25 mouse cellular contexts compared by ENCODE assay signal in genomic region chr2:56459430-56459829, GRCm38 (mm10).
DNase-seq lines count a peak whose midpoint lies in the region; ATAC-seq lines count a peak whose summit lies in the region.
"Had no signal": no experiment of that assay in that cellular context is flagged by ENCODE, and none has a peak within 500 bp of the region (broad histone marks: within the 10 kb centered on the region; RNA-seq: fewer than 3 reads in every experiment).

No protein-coding gene starts in this region.

- no peaks in the 10 kb centered on the region for H3K9me3 ChIP-seq in hindbrain, embryonic 10.5 days
- no peaks in the 10 kb centered on the region for H3K9me3 ChIP-seq in hindbrain, embryonic 14.5 days (ENCODE audit: control insufficient read depth, low read length)
- H3K9me3 ChIP-seq in intestine, embryonic 16.5 days (ENCODE audit: control insufficient read depth, low read length) = no peaks in the 10 kb centered on the region
- H3K9me3 ChIP-seq: embryonic facial prominence, embryonic 13.5 days; embryonic facial prominence, embryonic 15.5 days; forebrain, embryonic 10.5 days; forebrain, embryonic 12.5 days; G1E had no signal

- ATAC-seq in hindbrain, embryonic 14.5 days (ENCODE audit: low FRiP score) = no peak
- ATAC-seq in common myeloid progenitor, adult 5-6 weeks (replicated peaks; ENCODE audit: low read depth, poor library complexity, severe bottlenecking) = peak; percentile 87
- ATAC-seq in hematopoietic stem cell, adult 5-6 weeks (replicated peaks in 1 of 2; ENCODE audit: insufficient read depth in 1 of 2, low FRiP score in 2 of 2, low TSS enrichment in 1 of 2, low read depth in 1 of 2, poor library complexity in 2 of 2, severe bottlenecking in 2 of 2) = peak; percentile 83 to 88
- ATAC-seq in intestine, embryonic 16.5 days = no peak
- ATAC-seq: activated CD4-positive, CD25-positive, alpha-beta regulatory T cell, adult 4 months; forebrain, embryonic 14.5 days; forebrain, embryonic 16.5 days; Patski had no signal

- H3K4me3 ChIP-seq in hindbrain, embryonic 10.5 days = no peak overlapping the region
- H3K4me3 ChIP-seq in hindbrain, embryonic 14.5 days (replicated peaks; ENCODE audit: low read length) = no peak overlapping the region
- H3K4me3 ChIP-seq in intestine, embryonic 16.5 days (ENCODE audit: low read length) = no peak overlapping the region
- H3K4me3 ChIP-seq: embryonic facial prominence, embryonic 13.5 days; embryonic facial prominence, embryonic 15.5 days; erythroblast, embryonic 14.5 days; forebrain, embryonic 10.5 days; forebrain, embryonic 12.5 days had no signal

- H3K36me3 ChIP-seq in hindbrain, embryonic 10.5 days = no peaks in the 10 kb centered on the region
- no peaks in the 10 kb centered on the region for H3K36me3 ChIP-seq in hindbrain, embryonic 14.5 days (replicated peaks; ENCODE audit: control insufficient read depth, insufficient read depth)
- no peaks in the 10 kb centered on the region for H3K36me3 ChIP-seq in intestine, embryonic 16.5 days (ENCODE audit: control insufficient read depth, insufficient read depth, low read length)
- H3K36me3 ChIP-seq: embryonic facial prominence, embryonic 13.5 days; embryonic facial prominence, embryonic 15.5 days; forebrain, embryonic 10.5 days; forebrain, embryonic 12.5 days; G1E had no signal

- H3K4me1 ChIP-seq in hindbrain, embryonic 10.5 days (replicated peaks) = peaks cover 35% of the 10 kb centered on the region
- peaks cover 19% of the 10 kb centered on the region; the same call in 1 of the 2 replicates for H3K4me1 ChIP-seq in hindbrain, embryonic 14.5 days (replicated peaks; ENCODE audit: control insufficient read depth, insufficient read depth, low read length)
- H3K4me1 ChIP-seq in intestine, embryonic 16.5 days (ENCODE audit: control insufficient read depth, insufficient read depth, low read length) = no peaks in the 10 kb centered on the region
- H3K4me1 ChIP-seq: embryonic facial prominence, embryonic 13.5 days; embryonic facial prominence, embryonic 15.5 days had no signal

- no peaks in the 10 kb centered on the region for H3K27me3 ChIP-seq in hindbrain, embryonic 10.5 days (ENCODE audit: insufficient read depth, poor library complexity, severe bottlenecking)
- no peaks in the 10 kb centered on the region for H3K27me3 ChIP-seq in hindbrain, embryonic 14.5 days (ENCODE audit: control insufficient read depth, insufficient read depth, low read length)
- no peaks in the 10 kb centered on the region for H3K27me3 ChIP-seq in intestine, embryonic 16.5 days (replicated peaks; ENCODE audit: control insufficient read depth, insufficient read depth, low read length)
- H3K27me3 ChIP-seq: embryonic facial prominence, embryonic 15.5 days; forebrain, embryonic 12.5 days had no signal

- H3K4me2 ChIP-seq in hindbrain, embryonic 14.5 days (replicated peaks) = no peak overlapping the region
- no peak overlapping the region for H3K4me2 ChIP-seq in intestine, embryonic 16.5 days (ENCODE audit: low read depth, low read length)
- H3K4me2 ChIP-seq: embryonic facial prominence, embryonic 13.5 days; embryonic facial prominence, embryonic 15.5 days; forebrain, embryonic 12.5 days had no signal

- no peak overlapping the region for H3K9ac ChIP-seq in hindbrain, embryonic 14.5 days
- H3K9ac ChIP-seq in intestine, embryonic 16.5 days (ENCODE audit: low read depth, low read length) = no peak overlapping the region
- H3K9ac ChIP-seq: embryonic facial prominence, embryonic 13.5 days; embryonic facial prominence, embryonic 15.5 days; forebrain, embryonic 12.5 days had no signal

- 46% methylated on average over 5 of the region's 5 CpGs for WGBS in hindbrain, embryonic 10.5 days
- 65% methylated on average over 5 of the region's 5 CpGs for WGBS in hindbrain, embryonic 14.5 days
- 69% methylated on average over 5 of the region's 5 CpGs for WGBS in intestine, embryonic 16.5 days

- DNase-seq in hindbrain, embryonic 10.5 days (ENCODE audit: low spot score) = peak; percentile 14
- DNase-seq in hindbrain, embryonic 14.5 days (ENCODE audit: low spot score) = no peak
- no peak for DNase-seq in ovary, adult 18-20 months (ENCODE audit: low spot score)
- DNase-seq in heart, postnatal 36 days = no peak
- DNase-seq: adrenal gland, adult 8-10 months; adrenal gland, postnatal 14 days; adrenal gland, postnatal 36 days; cerebellum, adult 11-12 months; cerebellum, adult 2 months; cerebellum, adult 9-10 months; cerebellum, postnatal 10 days; cerebellum, postnatal 25 days had no signal

- intact Hi-C loops in heart, postnatal 36 days (cut with DNase I) = no loop called here

- no peak overlapping the region for H3K27ac ChIP-seq in hindbrain, embryonic 10.5 days
- no peak overlapping the region for H3K27ac ChIP-seq in hindbrain, embryonic 14.5 days
- H3K27ac ChIP-seq in intestine, embryonic 16.5 days (ENCODE audit: low read length) = no peak overlapping the region
- H3K27ac ChIP-seq: embryonic facial prominence, embryonic 13.5 days; embryonic facial prominence, embryonic 15.5 days; forebrain, embryonic 10.5 days; forebrain, embryonic 12.5 days had no signal

Comparison
In these comparisons a context has a peak if more than half of its experiments do, and no peak if none do; other contexts are left out.
1. ATAC-seq: peak in common myeloid progenitor, adult 5-6 weeks (single experiment) and hematopoietic stem cell, adult 5-6 weeks (2 of 2); none in hindbrain, embryonic 14.5 days (single experiment) and intestine, embryonic 16.5 days (single experiment).